Mouse (Mus musculus): ENCODE data around the gene Pef1.

DNA sequence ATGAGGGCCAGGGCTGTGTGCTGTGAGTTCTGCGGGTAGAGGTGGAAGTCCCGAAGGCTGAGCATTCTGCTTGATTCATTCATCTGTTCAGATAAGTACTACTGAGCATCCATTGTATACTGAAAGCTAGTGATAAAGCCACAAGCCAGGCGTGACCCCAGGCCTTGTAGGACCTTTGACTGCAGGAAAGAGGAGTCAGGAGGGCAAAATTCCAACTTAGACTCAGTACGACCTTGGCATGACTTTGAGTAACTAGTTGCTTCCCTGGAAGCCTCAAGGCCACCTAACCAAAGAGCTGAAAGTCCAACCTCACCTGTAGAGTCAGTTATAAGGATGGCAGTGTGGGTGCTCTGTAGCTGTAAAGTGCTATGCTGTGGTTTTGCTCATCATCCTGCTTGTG lies 18.4 kb downstream of the Pef1 start:
- no peak for TF ChIP-seq POLR2A (IDR thresholded peaks at IDR 0.05; ENCODE audit: borderline replicate concordance, low read depth, low read length)
- TF ChIP-seq CTCF (IDR thresholded peaks at IDR 0.05; ENCODE audit: low read depth, low read length), result no peak

Data from bone marrow macrophage, adult 2 months (primary cell).